Mouse (Mus musculus) kidney, adult 2 months (tissue): Measurements from ENCODE around the gene Gstp2. TPM values are rescaled to one million over a fixed set of nuclear protein-coding genes. Genes with fewer than 3 reads are reported as not detected.
A peak's percentile ranks its signal among the peaks of the same experiment; 100 is the strongest.

ENCODE experiments used
- DNase-seq: peaks from one replicate; pipeline ENCODE4 v3.0.0; 2021
- H3K27ac ChIP-seq: fragments of 200-500 bp; 2 replicates; pipeline ENCODE4 v1.5.1; 2012; ENCODE audit warnings: low read depth, low read length, control low read depth, inconsistent platforms; ENCODE audit not compliant: insufficient read depth
- H3K27me3 ChIP-seq: fragments of 200-500 bp; replicated peaks from 2 replicates; pipeline ENCODE4 v1.6.1; 2012; ENCODE audit warnings: mild to moderate bottlenecking, moderate library complexity, low read length, inconsistent platforms; ENCODE audit not compliant: control insufficient read depth, insufficient read depth
- H3K36me3 ChIP-seq: fragments of 200-500 bp; 2 replicates; pipeline ENCODE4 v1.6.1; 2012; ENCODE audit warnings: mild to moderate bottlenecking, moderate library complexity, low read length, inconsistent platforms; ENCODE audit not compliant: control insufficient read depth, insufficient read depth
- H3K4me1 ChIP-seq: fragments of 200-500 bp; 2 replicates; pipeline ENCODE4 v1.6.1; 2011; ENCODE audit warnings: low read length; ENCODE audit not compliant: control insufficient read depth, insufficient read depth
- H3K4me3 ChIP-seq: fragments of 200-500 bp; 2 replicates; pipeline ENCODE4 v1.5.1; 2011; ENCODE audit warnings: mild to moderate bottlenecking, low read depth, low read length, control low read depth; ENCODE audit not compliant: insufficient read depth
- CTCF ChIP-seq: fragments of 200-500 bp; conservative IDR thresholded peaks from 2 replicates; pipeline ENCODE4 v1.5.1; 2011; ENCODE audit warnings: low read depth, mild to moderate bottlenecking, control low read depth, low read length, moderate library complexity, mixed read lengths; ENCODE audit not compliant: insufficient read depth, insufficient read length
- POLR2A ChIP-seq: fragments of 200-500 bp; IDR thresholded peaks from one replicate; pipeline ENCODE4 v1.6.1; 2011; ENCODE audit warnings: low read depth, low read length, control low read depth
- WGBS: fragments of 180-500 bp; shearing (Covaris S2); methylation state at CpG from one replicate; pipeline ENCODE4 v1.1.7; 2018; 5-methylcytosine and 5-hydroxymethylcytosine counted together
- polyA plus RNA-seq: library from polyadenylated mRNA; depleted of rRNA; stranded (reverse); fragments of >200 nt; gene quantifications from 2 replicates; pipeline ENCODE4 v1.2.3, GENCODE M21; 2012

Gstp2 gene
- polyA plus RNA-seq, 1 experiment, result 11.5 TPM

GRCm38 (mm10) chr19:4089128-4089527 is 43.3 kb upstream of the Gstp2 start:
- TF ChIP-seq POLR2A (no peak), CTCF (no peak)
- H3K27ac ChIP-seq, result no peak overlapping the region
- H3K36me3 ChIP-seq, result no peaks in the 10 kb centered on the region
- H3K4me1 ChIP-seq, result no peaks in the 10 kb centered on the region
- H3K4me3 ChIP-seq, result no peak overlapping the region
- DNase-seq, result no peak
- H3K27me3 ChIP-seq, result no peaks in the 10 kb centered on the region
- 67% methylated on average over 6 of the region's 6 CpGs for WGBS

- 61% methylated on average over 5 of the region's 5 CpGs for WGBS
- DNase-seq, result no peak
- Histone ChIP-seq H3K4me3 (no peak overlapping the region), H3K36me3 (no peaks in the 10 kb centered on the region), H3K4me1 (no peaks in the 10 kb centered on the region), H3K27ac (no peak overlapping the region), H3K27me3 (no peaks in the 10 kb centered on the region)
- no peak for TF ChIP-seq POLR2A
- no peak for TF ChIP-seq CTCF
Measured at GRCm38 (mm10) chr19:4088146-4088545, 42.3 kb upstream of the Gstp2 start.

GRCm38 (mm10) chr19:4087090-4087489 is 41.3 kb upstream of the Gstp2 start:
- no peaks in the 10 kb centered on the region for H3K4me1 ChIP-seq
- 81% methylated on average over 5 of the region's 5 CpGs for WGBS
- H3K27ac ChIP-seq, result no peak overlapping the region
- H3K4me3 ChIP-seq, result no peak overlapping the region
- H3K27me3 ChIP-seq, result no peaks in the 10 kb centered on the region
- no peaks in the 10 kb centered on the region for H3K36me3 ChIP-seq
- TF ChIP-seq CTCF (no peak), POLR2A (no peak)
- no peak for DNase-seq

GRCm38 (mm10) chr19:4086156-4086555 is 40.3 kb upstream of the Gstp2 start:
- DNase-seq, result no peak
- no peaks in the 10 kb centered on the region; the same call in 1 of the 2 replicates for H3K4me1 ChIP-seq
- no peak overlapping the region for H3K27ac ChIP-seq
- H3K4me3 ChIP-seq, result no peak overlapping the region
- no peaks in the 10 kb centered on the region for H3K36me3 ChIP-seq
- no peaks in the 10 kb centered on the region for H3K27me3 ChIP-seq
- TF ChIP-seq CTCF, result no peak
- TF ChIP-seq POLR2A, result no peak
- 89% methylated on average over 15 of the region's 15 CpGs for WGBS

GRCm38 (mm10) chr19:4084984-4085383 is 39.2 kb upstream of the Gstp2 start:
- Histone ChIP-seq H3K4me3 (no peak overlapping the region), H3K36me3 (no peaks in the 10 kb centered on the region), H3K4me1 (no peaks in the 10 kb centered on the region; the same call in 1 of the 2 replicates), H3K27ac (no peak overlapping the region), H3K27me3 (no peaks in the 10 kb centered on the region)
- whole genome bisulfite sequencing, result 94% methylated on average over 1 of the region's 1 CpGs
- TF ChIP-seq POLR2A (no peak), CTCF (peak; percentile 81)
- DNase-seq, result peak; percentile 69

GRCm38 (mm10) chr19:4083826-4084225 is 38.0 kb upstream of the Gstp2 start:
- Histone ChIP-seq H3K27ac (no peak overlapping the region), H3K36me3 (no peaks in the 10 kb centered on the region), H3K4me3 (no peak overlapping the region), H3K4me1 (no peaks in the 10 kb centered on the region; the same call in 1 of the 2 replicates), H3K27me3 (no peaks in the 10 kb centered on the region)
- no peak for DNase-seq
- TF ChIP-seq POLR2A, result no peak
- TF ChIP-seq CTCF, result no peak
- 63% methylated on average over 8 of the region's 8 CpGs for WGBS

GRCm38 (mm10) chr19:4083316-4083715 is 37.5 kb upstream of the Gstp2 start:
- Histone ChIP-seq H3K27me3 (no peaks in the 10 kb centered on the region), H3K36me3 (no peaks in the 10 kb centered on the region), H3K4me3 (no peak overlapping the region), H3K27ac (no peak overlapping the region), H3K4me1 (no peaks in the 10 kb centered on the region; the same call in 1 of the 2 replicates)
- WGBS, result 89% methylated on average over 7 of the region's 7 CpGs
- DNase-seq, result no peak
- TF ChIP-seq CTCF (no peak), POLR2A (no peak)
